13 mouse cellular contexts compared by ENCODE assay signal in the genomic region with DNA sequence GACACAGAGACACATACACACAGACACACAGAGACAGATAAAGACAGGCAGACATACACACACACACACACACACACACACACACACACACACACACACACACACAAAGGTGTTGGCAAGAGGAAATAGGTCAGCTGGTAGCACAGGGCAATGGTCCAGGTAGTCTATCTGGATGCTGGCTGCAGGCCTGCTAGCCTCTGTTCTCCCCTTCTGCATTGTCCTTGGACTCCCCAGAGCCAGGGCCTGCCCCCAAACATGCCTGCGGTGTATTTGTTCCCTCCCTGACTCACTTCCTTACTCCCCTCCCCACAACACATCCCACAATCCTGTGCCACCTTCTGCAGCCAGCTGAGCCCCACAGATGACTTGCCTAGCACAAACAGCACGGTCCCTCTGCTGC.
A peak's percentile ranks its signal among the peaks of the same experiment; 100 is the strongest.
DNase-seq lines count a peak whose midpoint lies in the region; ATAC-seq lines count a peak whose summit lies in the region.
"Had no signal": no experiment of that assay in that cellular context is flagged by ENCODE, and none has a peak within 500 bp of the region (broad histone marks: within the 10 kb centered on the region; RNA-seq: fewer than 3 reads in every experiment).

No protein-coding gene starts in this region.

- no peaks in the 10 kb centered on the region for H3K36me3 ChIP-seq in kidney, embryonic 15.5 days
- no peaks in the 10 kb centered on the region for H3K36me3 ChIP-seq in heart, embryonic 15.5 days
- H3K36me3 ChIP-seq: embryonic facial prominence, embryonic 12.5 days; lung, embryonic 15.5 days had no signal

- no peak overlapping the region for H3K4me2 ChIP-seq in kidney, embryonic 15.5 days
- no peak overlapping the region for H3K4me2 ChIP-seq in heart, embryonic 15.5 days
- H3K4me2 ChIP-seq: embryonic facial prominence, embryonic 12.5 days; lung, embryonic 15.5 days; midbrain, embryonic 11.5 days had no signal

- DNase-seq in adrenal gland, postnatal 10 days, result peak; percentile 60
- DNase-seq in adrenal gland, adult 8-10 months, result no peak
- peak; percentile 50 to 60 for DNase-seq in kidney, postnatal 25 days
- peak; percentile 45 for DNase-seq in cerebellum, adult 11-12 months
- DNase-seq in frontal cortex, postnatal 36 days (ENCODE audit: low spot score in 2 of 2), result no peak
- DNase-seq in embryo, embryonic 10.5 days (ENCODE audit: low spot score), result no peak
- DNase-seq: B cell, adult 2 months had no signal

- ATAC-seq in kidney, embryonic 15.5 days (replicated peaks; ENCODE audit: low FRiP score), result no peak
- ATAC-seq in heart, embryonic 15.5 days (replicated peaks; ENCODE audit: insufficient number of reproducible peaks, insufficient read depth, low FRiP score, low read depth), result peak; percentile 61

- peaks cover 34% of the 10 kb centered on the region for H3K4me1 ChIP-seq in kidney, embryonic 15.5 days
- H3K4me1 ChIP-seq in heart, embryonic 15.5 days (replicated peaks), result peaks cover 18% of the 10 kb centered on the region; the same call in 1 of the 2 replicates
- H3K4me1 ChIP-seq: lung, embryonic 15.5 days had no signal

- no peak overlapping the region for H3K9ac ChIP-seq in kidney, embryonic 15.5 days
- H3K9ac ChIP-seq in heart, embryonic 15.5 days, result no peak overlapping the region
- H3K9ac ChIP-seq: embryonic facial prominence, embryonic 12.5 days; lung, embryonic 15.5 days had no signal

- H3K27me3 ChIP-seq in kidney, embryonic 15.5 days, result 0 out of 2 replicates have a peak, but pooled peaks cover 6% of the 10 kb centered on the region
- no peaks in the 10 kb centered on the region for H3K27me3 ChIP-seq in heart, embryonic 15.5 days
- H3K27me3 ChIP-seq: embryonic facial prominence, embryonic 12.5 days; lung, embryonic 15.5 days had no signal

- H3K27ac ChIP-seq in kidney, embryonic 15.5 days, result no peak overlapping the region
- peak overlapping the region; percentile 39 for H3K27ac ChIP-seq in heart, embryonic 15.5 days
- H3K27ac ChIP-seq: embryonic facial prominence, embryonic 12.5 days; kidney, postnatal 0 days; lung, embryonic 15.5 days had no signal

- no peak overlapping the region for H3K4me3 ChIP-seq in kidney, embryonic 15.5 days (replicated peaks)
- no peak overlapping the region for H3K4me3 ChIP-seq in heart, embryonic 15.5 days
- H3K4me3 ChIP-seq: embryonic facial prominence, embryonic 12.5 days; lung, embryonic 15.5 days had no signal

- WGBS in kidney, embryonic 15.5 days, result 74% methylated on average over 2 of the region's 2 CpGs
- 47% methylated on average over 2 of the region's 2 CpGs for WGBS in heart, embryonic 15.5 days

- no peaks in the 10 kb centered on the region for H3K9me3 ChIP-seq in kidney, embryonic 15.5 days (replicated peaks)
- H3K9me3 ChIP-seq in heart, embryonic 15.5 days (replicated peaks), result no peaks in the 10 kb centered on the region
- H3K9me3 ChIP-seq: embryonic facial prominence, embryonic 12.5 days; lung, embryonic 15.5 days had no signal

Comparison
In these comparisons a context has a peak if more than half of its experiments do, and no peak if none do; other contexts are left out.
1. DNase-seq: peak in adrenal gland, postnatal 10 days (single experiment), kidney, postnatal 25 days (2 of 2) and cerebellum, adult 11-12 months (single experiment); none in adrenal gland, adult 8-10 months (single experiment), frontal cortex, postnatal 36 days (0 of 2) and embryo, embryonic 10.5 days (single experiment).